Mouse (Mus musculus) mouse embryonic stem cell (cell line): ENCODE data around the gene Tet3.

Source experiments
- in situ Hi-C, 2 experiments: fragments of 300-500 bp; cut with MboI; formaldehyde crosslinking; loops; 1 replicate in 1 of 2; 3 replicates in 1 of 2; pipeline ENCODE4 v1.14.3; 2019 to 2020; ENCODE audit warnings: low sequenced_read_pairs in 2 of 2, low pct_unique_long_range_greater_than_20kb in 1 of 2, mixed read lengths in 1 of 2; ENCODE audit not compliant: unreplicated experiment in 1 of 2

Tet3 gene

DNA sequence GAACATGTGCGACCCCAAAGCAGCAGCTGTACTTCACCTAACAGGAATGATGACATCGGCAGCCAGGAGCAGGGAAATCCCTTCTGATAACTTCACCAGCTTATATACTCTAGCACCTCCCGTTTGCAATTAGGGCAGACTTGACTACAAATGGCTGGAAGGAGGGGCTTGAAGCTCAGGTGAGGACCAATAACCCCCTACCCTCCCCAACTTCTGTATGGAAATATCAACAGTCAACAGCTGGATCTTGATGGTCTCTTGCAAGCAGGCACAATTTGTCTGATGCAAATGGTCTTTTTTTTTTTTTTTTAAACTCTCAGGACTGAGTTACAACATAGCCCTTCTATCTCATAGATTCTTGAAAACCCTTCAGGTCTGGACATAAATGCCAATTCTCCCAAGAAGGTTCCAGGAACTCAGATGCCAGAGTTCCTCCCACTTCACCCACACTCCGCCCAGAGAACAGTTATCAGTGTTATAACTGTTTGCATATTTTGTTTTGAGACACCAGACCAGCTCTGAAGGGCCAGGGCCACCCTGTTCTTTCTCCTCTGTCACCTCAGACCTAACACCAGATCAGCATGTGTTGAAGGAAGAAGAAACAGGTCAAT lies at the start of gene Tet3:
Gene Tet3, minus strand, starts transcription at position 51 of the 611 bp plus-strand sequence.
- in situ Hi-C loops = no loop called here

DNA sequence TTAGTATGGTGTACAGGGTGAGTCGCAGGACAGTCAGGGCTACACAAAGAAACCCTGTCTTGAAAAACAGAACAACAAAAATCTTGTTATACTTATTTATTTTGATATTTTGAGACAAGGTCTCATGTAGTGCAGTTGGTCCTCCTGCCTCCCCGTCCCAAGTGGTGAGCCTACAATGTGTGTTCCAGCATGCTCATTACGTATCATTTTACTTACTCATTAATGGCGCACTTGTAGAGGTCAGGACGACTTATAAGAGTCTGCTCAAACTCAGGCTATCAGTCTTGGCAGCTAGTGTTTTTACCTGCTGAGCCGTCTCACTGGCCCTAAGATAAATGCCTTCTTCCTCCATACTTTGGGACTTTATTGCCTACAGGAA lies 48.3 kb upstream of the Tet3 start:
- in situ Hi-C loops = loop anchor here in 1 of 2 experiments (10.0 kb wide), 1 partner anchor 152 kb away; no protein-coding TSS in a partner anchor

DNA sequence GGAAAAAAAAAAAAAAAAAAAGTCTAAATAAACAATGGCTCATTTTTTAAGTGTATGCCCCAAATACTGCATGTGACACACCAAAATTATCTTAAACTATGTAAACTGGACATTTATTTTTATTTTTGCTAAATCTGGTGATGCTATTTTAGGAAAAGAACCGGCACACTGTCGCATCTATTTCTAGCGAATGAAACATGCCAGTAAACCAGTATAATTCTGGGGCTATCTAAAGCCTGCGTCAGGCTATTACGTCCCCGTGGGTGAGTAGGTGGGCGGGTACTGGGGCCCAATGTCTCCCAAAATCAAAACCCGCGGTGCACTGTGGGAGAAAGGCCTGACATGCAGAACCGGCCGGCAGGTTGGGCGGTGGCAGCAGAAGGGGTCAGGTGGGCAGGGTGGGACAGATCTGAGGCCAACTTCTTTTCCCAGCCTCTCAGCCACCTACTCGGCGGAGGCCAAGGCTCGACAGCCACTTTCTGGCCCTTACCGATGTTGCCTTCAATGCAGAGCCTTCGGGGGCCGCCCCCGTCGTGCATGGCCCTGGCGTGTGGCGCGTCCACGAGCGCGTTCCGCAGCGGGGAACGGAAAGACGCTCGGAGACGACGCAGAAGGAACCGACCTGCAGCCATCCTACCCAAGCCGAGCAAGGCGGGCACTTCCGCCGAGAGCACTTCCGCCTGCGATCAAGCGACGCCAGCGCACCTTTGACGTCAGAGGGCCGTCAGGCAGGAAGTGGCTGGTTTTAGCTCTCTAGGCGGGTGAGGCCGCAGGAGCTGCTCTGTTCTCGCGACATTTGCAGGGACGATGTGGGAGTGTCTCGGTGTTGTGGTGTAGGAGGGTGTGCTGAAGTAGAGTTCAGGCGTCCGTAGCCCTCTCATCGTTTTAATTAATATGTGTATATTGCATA lies 47.6 kb upstream of the Tet3 start, which contains the start of gene Dguok:
Gene Dguok, minus strand, starts transcription at position 712 of the 910 bp plus-strand sequence.
- in situ Hi-C loops = loop anchor here in 1 of 2 experiments (10.0 kb wide), 1 partner anchor 152 kb away; no protein-coding TSS in a partner anchor

DNA sequence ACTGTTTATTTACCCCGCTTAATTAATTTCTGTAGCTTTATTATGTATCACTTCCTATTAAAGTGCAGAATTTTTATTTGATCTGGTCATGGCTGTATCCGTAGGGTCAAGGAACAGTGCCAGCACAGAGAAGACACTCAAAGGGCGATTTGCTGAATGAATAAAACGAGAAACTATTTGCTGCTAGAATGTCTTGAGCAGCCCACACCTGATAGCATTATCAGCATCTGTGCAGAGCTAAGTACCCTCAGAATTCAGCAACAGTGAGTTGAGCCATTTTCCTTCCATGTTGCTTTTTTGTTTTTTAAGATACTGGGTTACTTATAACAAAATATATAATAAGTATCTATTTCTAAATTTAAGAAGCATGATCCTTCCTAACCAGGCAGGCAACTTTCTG lies 46.7 kb upstream of the Tet3 start:
- in situ Hi-C loops = loop anchor here in 1 of 2 experiments (10.0 kb wide), 1 partner anchor 151 kb away; no protein-coding TSS in a partner anchor

DNA sequence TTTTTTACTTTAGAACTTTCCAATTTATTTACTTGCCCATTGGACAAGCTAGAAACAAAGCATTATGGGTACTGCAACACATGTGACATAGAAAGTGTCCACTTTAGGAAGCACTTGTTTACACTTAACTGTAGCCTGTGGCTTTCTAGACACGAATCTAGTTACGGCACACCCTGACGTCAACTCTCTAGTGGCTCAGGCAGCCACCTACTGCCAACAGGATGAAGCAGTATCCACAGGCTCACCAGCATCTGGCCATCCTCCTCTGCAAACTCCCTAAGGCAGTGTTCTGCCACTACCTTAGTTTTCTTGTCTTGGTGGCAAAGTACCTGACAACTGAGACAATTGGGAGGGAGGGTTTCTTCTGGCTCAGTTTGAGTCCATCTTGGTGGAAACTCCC lies 44.5 kb upstream of the Tet3 start:
- in situ Hi-C loops = loop anchor here in 1 of 2 experiments (10.0 kb wide), 1 partner anchor 149 kb away; no protein-coding TSS in a partner anchor

DNA sequence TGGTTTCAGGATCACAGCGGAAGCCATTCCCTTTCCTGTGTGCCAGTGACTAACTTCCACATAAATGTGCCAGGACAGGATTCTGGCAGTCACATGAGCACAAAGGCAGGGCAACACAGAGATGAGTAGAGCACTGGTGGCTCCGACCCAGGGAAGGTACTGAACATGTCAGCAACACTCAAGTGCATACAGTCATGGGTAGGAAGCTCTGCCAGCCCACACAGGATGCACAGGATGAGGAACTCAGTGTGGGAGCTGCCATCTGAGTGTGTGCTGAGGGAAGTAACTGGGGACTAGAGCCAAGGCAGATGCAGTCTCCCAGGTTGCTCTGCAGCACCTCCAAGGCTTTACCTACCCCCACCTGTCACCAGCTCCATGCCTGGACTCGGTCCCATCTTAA lies 43.8 kb upstream of the Tet3 start:
- in situ Hi-C loops = loop anchor here in 1 of 2 experiments (10.0 kb wide), 1 partner anchor 148 kb away; no protein-coding TSS in a partner anchor

DNA sequence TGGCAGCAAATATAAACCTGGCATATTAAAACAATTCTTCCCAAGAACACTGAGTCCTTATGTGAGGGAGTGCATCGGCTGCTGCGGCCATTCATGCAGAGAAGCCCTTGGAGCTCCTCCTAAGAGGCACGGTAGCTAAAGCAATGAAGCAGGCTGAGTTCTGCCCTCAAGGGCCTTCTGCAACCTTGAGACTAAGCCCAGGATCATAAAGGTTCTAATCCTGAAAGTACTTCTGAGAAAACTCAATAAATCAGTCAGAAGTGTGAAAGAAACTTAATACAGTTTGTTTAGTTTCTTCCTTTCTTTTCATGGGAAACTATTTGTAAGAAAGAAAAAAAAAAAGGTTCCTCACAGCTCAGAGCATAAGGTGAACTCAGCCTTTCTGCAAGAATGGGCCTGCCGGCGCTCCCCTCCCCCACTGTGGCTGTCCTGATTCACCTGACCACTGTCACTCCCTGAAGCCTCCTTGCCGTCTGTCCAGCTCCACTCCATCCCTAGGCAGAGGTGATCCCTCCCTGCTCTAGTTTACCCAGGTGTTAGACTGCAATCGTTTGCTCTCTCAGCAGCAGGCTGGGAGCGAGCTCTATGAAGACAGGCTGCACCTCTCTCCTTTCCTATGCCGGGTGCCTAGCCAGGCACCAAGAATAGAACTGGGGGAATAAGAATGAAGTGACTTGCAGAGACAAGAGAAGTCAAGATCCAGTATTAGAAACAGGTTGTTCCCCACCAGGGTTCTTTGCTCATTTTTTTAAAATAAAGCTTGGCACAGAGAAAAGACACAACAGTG lies 42.8 kb upstream of the Tet3 start:
- in situ Hi-C loops = loop anchor here in 1 of 2 experiments (10.0 kb wide), 1 partner anchor 147 kb away; no protein-coding TSS in a partner anchor

DNA sequence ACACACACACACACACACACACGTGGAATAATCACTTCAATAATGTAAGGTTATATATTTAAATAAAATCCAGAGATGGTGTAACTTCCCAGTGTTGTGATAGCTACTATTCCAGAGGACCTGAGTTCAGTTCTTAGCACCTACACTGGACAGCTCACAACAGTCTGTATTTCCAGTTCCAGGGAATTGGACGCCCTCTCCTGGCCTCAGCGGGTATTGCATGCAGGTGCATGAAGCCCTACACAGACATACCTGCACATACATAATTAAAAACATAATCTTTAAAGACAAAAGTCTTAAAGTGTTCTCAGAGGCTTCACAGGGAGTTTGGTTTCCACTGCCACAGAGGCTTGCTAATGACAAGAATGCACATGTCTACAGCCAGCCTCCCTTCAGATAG lies 41.6 kb upstream of the Tet3 start:
- in situ Hi-C loops = loop anchor here in 1 of 2 experiments (10.0 kb wide), 1 partner anchor 146 kb away; no protein-coding TSS in a partner anchor

DNA sequence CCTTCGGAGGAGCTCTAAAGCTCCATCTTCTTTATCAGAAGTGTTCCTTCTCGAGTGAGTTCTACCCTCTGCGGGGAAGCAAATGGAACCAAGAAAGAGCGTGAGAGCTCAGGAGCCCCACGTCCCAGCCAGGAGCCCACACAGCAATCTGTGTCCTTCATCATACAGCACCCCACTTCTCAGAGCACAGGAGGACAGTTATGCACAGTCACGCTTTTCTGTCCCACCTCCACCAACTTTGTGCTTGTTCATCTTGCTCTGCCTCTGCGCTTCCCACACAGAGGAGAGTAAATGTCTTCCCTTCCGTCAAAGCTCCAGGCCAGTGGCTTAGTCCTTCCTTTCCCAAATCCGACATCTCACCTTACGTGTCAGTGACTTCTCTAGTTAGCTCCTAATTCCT lies 40.2 kb upstream of the Tet3 start:
- in situ Hi-C loops = no loop called here

DNA sequence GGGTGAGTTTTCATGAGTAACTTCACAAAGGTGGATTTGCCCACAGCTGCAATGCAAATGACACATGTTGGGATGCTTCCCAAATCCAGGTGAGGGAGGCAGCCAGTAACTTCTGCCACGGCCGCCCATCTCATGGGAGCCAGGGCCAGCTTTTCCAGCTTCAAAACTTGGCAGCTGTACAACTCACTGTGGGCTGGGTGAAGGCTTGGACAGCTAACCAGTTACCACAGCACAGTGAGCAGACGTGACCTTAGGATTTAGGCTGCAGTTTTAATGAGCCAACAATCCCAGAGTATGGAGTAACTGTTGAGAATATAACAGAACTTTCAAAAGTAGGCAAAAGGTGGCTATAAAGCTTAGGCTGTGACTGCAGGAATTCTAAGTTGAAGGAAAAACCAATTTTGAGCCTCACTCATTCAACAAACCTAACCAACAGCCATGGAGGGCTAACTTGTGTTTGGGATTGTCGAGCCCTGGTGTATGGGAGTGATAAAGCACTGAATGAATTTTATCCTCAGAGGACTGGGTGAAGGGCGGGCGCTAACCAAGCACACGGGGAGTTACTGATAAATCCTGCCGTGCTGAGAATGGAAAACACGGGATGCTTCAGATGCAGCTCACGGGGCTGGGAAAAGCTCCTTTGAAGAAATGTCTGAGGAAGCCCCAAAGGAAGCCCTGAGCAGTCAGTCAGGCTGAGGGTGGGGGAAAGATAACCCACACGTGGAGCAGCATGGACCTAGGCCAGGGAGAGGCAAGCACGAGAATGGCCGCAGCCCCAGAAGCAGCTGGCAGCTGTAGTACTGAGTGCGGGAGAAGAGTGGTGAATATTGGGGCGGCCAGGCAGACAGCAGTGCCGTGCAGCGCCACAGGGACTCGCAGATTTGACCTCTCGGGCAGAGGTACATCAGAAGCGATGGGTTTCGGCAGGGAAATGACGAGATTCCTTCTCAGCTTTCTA lies 38.1 kb upstream of the Tet3 start:
- in situ Hi-C loops = no loop called here

DNA sequence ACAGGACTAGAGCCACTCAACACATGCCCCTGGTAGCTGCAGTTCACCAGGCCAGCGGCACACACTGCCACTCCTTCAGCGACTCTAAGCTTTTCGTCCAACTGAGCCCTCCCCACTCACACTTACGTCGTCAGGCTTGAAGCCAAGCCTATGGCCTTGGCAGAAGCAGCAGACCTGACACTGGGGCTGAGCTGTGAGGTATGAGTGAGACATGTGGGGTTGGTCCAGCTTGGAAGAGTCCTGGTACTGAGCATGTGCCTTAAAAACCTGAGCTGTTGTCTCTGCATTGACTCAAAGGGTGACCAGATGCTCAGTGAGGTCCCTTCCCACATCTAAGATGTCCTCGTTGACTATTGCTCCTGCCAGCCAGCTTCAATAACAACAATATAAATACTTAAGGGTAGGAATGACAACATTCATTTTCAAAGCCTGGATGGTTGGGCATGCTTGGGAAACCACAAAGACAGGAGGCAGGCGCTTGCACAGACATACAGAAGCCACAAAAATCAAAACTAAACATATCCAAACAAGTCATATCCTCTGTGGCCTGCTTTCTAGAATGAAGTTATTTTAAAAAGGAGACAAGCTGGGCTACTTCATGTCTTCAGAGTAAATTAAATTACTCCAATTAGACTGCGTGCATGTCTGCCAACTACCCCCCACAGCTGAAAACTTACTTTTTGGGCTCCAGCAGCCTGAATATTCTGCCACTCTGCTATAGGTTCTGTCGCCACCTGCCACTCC lies 37.3 kb upstream of the Tet3 start:
- in situ Hi-C loops = no loop called here

DNA sequence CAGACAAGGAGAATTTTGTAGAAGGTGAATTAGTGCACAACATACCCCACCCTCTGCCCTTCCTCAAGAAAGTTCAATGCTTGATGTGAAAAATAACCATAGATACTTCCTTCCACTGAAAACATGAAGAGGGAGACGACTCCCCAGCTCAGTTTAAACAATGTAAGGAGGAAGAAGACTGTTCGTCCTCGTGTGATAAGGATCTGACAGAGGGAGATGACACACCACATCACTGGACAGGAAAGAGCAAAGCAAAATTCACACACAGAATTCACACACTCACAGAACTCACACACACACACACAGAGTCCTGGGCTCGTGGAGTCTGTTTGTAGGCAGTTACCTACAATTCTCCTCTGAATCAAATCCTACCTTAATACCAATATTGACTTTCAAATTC lies 31.7 kb upstream of the Tet3 start:
- in situ Hi-C loops = no loop called here

DNA sequence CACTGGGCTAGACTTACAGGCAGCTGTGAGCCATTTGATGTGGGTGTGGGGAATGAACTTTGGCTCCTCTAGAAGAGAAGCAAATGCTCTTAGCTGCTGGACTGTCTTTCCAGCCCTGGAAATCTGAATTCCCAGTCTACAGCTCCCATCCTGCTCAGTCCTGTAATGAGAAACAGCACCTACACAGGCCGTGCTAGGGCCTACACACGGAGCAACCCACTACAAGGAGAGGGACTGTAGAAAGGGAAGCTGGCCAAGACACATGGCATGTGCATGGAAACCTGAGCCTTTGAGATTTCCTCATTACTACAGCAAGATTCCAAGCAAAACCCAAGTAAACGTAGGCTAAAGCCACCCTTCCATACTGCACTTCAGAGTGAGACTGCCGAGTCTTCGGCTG lies 29.3 kb upstream of the Tet3 start:
- in situ Hi-C loops = loop anchor here in 1 of 2 experiments (5.0 kb wide), 1 partner anchor 136 kb away; no protein-coding TSS in a partner anchor

DNA sequence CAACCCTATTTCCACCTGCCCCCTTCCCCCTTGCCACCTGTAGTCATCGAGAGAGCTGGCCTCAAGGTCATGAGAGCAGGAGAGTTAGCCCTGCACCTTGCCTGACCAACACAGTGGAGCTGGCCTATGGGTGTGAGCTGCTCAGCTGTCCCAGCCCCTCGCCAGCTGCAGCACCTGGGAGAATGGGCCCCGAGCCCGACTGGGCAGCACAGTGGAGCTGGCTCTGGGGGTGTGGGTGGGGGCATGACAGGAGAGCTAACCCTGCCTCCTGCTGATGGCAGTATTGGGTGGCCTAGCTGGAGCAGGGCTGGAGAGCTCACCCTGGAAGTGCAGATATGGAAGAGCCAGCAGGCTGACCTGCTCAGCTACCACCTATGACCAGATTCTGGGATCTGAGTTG lies 28.4 kb upstream of the Tet3 start:
- in situ Hi-C loops = loop anchor here in 1 of 2 experiments (5.0 kb wide), 1 partner anchor 135 kb away; no protein-coding TSS in a partner anchor

DNA sequence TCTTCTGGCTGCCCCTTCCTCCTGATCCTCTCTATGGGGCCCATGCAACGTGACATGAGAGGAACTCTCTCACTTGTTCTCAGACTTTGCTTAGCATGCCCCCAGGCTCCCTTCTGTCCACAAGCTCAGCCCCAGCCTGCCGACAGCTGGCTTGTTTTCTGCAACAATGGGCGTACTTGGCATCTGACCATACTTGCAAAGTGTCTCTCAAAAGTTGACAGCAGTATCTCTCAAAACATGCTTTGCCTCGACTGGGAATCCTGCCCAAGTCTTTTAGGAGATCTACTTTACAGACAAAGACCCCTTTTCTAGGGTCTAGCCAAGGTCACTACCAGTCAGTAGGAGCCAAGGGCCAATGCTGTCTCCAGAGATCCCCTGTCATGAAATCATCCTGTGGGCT lies 27.0 kb upstream of the Tet3 start:
- in situ Hi-C loops = loop anchor here in 1 of 2 experiments (5.0 kb wide), 1 partner anchor 134 kb away; no protein-coding TSS in a partner anchor

DNA sequence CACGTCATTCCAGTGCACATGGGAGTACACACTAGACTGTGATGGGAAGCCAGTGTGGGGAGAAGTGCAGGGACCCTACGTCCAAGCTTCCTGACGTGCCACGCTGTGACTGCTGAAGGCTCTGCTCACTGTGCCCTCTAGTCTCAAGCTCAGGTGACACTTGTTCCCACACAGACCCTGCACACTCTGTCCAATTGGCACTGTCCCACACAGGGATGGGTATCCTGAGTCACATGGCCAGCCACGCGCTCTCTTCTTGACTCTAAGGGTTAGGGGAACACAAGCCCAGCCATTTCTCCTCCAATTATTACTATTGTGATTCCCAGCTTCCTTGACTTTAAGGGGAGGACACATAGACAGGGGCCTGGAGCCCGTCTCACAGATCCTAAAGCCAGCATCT lies 24.9 kb upstream of the Tet3 start:
- in situ Hi-C loops = no loop called here
